Mouse (Mus musculus) limb, embryonic 10.5 days (tissue): Measurements from ENCODE around the gene Mtfr1l. TPM values are rescaled to one million over a fixed set of nuclear protein-coding genes. Genes with fewer than 3 reads are reported as not detected.

ENCODE experiments used
- DNase-seq: peaks from one replicate; pipeline ENCODE4 v3.0.0-alpha.2; 2017; ENCODE audit warnings: low spot score
- H3K27ac ChIP-seq: fragments of 300-500 bp; sonication (generic); 2 replicates; pipeline ENCODE4 v1.5.1; 2016; ENCODE audit warnings: mild to moderate bottlenecking
- H3K27me3 ChIP-seq: fragments of 300-500 bp; sonication (generic); 2 replicates; pipeline ENCODE4 v1.6.1; 2016; ENCODE audit warnings: low read depth, mild to moderate bottlenecking; ENCODE audit not compliant: poor library complexity, severe bottlenecking
- H3K36me3 ChIP-seq: fragments of 300-500 bp; sonication (generic); 2 replicates; pipeline ENCODE4 v1.6.1; 2016; ENCODE audit warnings: mild to moderate bottlenecking, moderate library complexity
- H3K4me1 ChIP-seq: fragments of 300-500 bp; sonication (generic); 2 replicates; pipeline ENCODE4 v1.6.1; 2016
- H3K4me3 ChIP-seq: fragments of 300-500 bp; sonication (generic); 2 replicates; pipeline ENCODE4 v1.5.1; 2016; ENCODE audit warnings: mild to moderate bottlenecking, moderate library complexity
- H3K9me3 ChIP-seq: fragments of 300-500 bp; sonication (generic); replicated peaks from 2 replicates; pipeline ENCODE4 v1.6.1; 2016; ENCODE audit warnings: mild to moderate bottlenecking
- WGBS: fragments of 180-500 bp; shearing (Covaris S2); methylation state at CpG from one replicate; pipeline ENCODE4 v1.1.7; 2016; 5-methylcytosine and 5-hydroxymethylcytosine counted together
- polyA plus RNA-seq: library from polyadenylated mRNA; unstranded; fragments of >200 nt; fragmentation: Nextera tagmentation; extraction: Ambion mirVana; gene quantifications from 2 replicates; pipeline ENCODE4 v1.2.1, GENCODE M21; 2016

Mtfr1l gene
- polyA plus RNA-seq, 1 experiment from 2014 or later: 109 TPM

DNA sequence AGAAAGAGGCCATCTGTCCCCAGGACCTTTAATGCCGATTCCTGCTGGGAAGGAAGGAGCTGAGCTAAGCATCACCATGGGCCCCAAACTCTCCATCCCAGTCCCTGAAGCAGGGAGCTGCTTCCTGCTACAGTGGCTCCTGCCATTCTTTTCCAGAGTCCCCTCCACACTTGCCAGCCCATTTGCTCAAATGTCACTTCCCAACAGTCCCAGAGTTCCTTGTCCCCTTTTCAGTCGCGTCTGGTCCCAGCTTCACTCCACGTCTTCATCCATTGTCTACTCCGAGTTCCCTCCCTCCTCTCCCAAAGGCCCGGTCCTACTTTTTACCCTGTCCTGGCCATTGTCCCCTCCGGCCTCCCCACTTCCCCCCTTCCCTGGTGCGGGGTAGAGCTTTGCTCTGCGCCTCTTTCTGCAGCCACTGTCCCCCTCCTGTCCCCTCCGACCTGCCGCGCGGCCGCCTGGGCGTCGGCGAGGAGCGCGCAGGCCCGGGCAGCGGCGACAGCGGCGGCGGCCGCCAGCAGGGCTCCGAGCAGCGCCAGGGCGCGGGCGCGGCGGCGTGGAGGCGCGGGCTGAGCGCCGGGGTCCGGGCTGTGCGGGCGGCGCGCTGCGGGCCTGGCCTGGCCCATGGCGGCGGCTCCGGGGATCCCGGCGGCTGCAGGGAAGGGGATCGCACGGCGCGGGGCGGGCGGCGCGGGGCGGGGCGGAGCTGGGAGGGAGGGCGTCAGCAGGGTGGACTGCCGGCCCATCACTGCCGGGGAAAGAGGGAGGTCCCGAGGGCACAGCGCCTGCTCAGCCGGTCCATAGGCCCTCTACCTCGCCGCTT is 16.5 kb upstream of the Mtfr1l start, which contains the start of gene Selenon:
Gene Selenon, minus strand, starts transcription at position 673 of the 823 bp plus-strand sequence.
- DNase-seq: peak; percentile 85
- peaks cover 9% of the 10 kb centered on the region for H3K9me3 ChIP-seq
- H3K36me3 ChIP-seq: peaks cover 43% of the 10 kb centered on the region
- H3K27ac ChIP-seq: peak within 1 kb of the TSS; percentile 94
- no peaks in the 10 kb centered on the region for H3K27me3 ChIP-seq
- WGBS: 5% methylated on average over 67 of the region's 67 CpGs
- peaks cover 31% of the 10 kb centered on the region for H3K4me1 ChIP-seq
- H3K4me3 ChIP-seq: peak within 1 kb of the TSS; percentile 79

DNA sequence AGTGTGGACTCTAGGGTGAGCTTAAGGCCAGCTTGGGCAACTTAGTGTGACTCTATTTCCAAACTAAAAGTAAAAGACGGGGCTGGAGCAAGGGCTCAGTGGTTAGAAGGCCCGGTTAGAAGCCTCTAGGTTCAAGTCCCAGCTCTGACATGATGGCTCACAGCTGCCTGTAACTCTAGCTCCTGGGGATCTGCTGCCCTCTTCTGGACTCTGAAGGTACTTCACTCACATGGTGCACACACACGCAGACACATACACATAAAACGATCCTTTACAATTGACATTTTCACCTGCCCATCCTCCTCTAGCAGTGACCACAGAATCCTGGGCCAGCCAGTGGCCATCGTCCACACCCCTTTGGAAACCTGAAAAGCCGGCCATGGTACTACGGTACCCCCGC is 14.7 kb upstream of the Mtfr1l start:
- peaks cover 62% of the 10 kb centered on the region for H3K36me3 ChIP-seq
- no peak for DNase-seq
- no peaks in the 10 kb centered on the region for H3K27me3 ChIP-seq
- WGBS: 96% methylated on average over 8 of the region's 8 CpGs
- peaks cover 32% of the 10 kb centered on the region for H3K4me1 ChIP-seq
- H3K9me3 ChIP-seq: peaks cover 9% of the 10 kb centered on the region
- no peak overlapping the region for H3K27ac ChIP-seq
- no peak overlapping the region for H3K4me3 ChIP-seq

GRCm38 (mm10) chr4:134548169-134548938 is 13.2 kb upstream of the Mtfr1l start:
- DNase-seq: no peak
- 80% methylated on average over 18 of the region's 18 CpGs for WGBS

DNA sequence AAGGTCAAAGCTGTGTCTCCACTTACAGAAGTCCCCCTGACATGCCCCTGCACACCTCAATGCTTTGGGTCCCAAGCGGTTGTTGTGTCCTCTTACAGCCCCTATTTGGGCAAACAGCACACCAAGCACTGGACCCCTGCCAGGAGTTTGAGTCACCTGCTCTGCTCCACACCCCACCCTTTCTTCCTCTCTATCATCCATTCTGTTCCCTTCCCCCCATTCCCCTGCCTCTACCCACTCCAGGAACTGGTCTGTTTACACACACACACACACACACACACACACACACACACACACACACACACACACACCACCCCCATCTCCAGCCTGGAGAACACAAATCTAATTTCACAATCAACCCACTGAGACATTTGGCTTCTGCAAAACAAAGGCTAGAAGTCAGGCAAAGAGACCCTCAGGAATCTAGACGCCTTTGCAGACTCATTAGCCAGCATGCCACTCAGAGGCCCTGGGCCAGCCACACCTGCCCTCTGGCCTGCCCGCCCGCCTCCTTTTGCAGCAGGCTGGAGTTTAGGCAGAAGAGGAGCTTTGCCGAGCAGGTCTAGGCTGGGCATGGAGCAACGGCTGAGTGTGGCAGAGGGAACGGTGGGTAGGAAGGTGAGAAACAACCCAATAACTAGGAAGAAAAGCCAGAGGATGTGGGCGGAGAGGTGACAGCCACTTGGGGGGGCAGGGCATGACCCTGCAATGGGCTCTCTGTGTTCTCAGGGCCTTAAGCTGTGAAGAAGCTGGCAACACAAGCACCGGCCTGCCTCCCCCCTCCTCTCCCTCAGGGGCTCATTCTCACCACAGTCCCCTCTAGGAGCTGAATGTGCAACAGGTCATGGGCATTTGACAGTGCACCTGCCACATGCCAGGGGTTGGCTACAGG is 11.9 kb upstream of the Mtfr1l start:
- no peaks in the 10 kb centered on the region for H3K27me3 ChIP-seq
- peaks cover 26% of the 10 kb centered on the region for H3K4me1 ChIP-seq
- H3K27ac ChIP-seq: no peak overlapping the region
- 60% methylated on average over 9 of the region's 9 CpGs for WGBS
- DNase-seq: no peak
- peaks cover 9% of the 10 kb centered on the region for H3K9me3 ChIP-seq
- H3K4me3 ChIP-seq: no peak overlapping the region
- peaks cover 90% of the 10 kb centered on the region for H3K36me3 ChIP-seq

More at GRCm38 (mm10) chr4:134548169-134548938, 13.2 kb upstream of the Mtfr1l start:
- peaks cover 77% of the 10 kb centered on the region for H3K36me3 ChIP-seq
- no peak overlapping the region for H3K4me3 ChIP-seq
- H3K27ac ChIP-seq: no peak overlapping the region
- peaks cover 31% of the 10 kb centered on the region for H3K4me1 ChIP-seq
- no peaks in the 10 kb centered on the region for H3K27me3 ChIP-seq
- peaks cover 9% of the 10 kb centered on the region for H3K9me3 ChIP-seq

DNA sequence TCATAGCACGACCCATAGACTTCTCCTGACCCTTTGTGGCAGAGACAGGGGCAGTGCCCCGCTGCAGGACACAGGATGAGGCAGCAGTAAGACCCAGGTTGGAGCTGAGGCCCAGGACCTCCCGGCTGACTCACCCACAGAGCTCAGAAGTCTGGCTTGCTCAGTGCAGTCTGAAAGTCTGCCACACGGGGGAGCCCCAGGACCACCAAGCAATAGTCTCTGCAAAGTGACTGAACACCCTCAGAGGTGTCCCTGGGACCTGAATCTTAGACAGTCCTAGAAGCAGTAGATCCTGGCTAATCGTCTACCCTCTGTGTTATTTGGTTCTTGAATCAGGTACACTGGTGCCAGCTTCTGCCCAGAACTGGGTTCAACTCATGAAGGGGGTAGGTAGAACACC is 8.1 kb upstream of the Mtfr1l start:
- Histone ChIP-seq H3K36me3 (peaks cover 99% of the 10 kb centered on the region), H3K9me3 (no peaks in the 10 kb centered on the region), H3K4me1 (peaks cover 14% of the 10 kb centered on the region), H3K4me3 (no peak overlapping the region), H3K27me3 (no peaks in the 10 kb centered on the region), H3K27ac (no peak overlapping the region; the same call in 1 of the 2 replicates)
- peak; percentile 92 for DNase-seq
- WGBS: 15% methylated on average over 5 of the region's 5 CpGs

DNA sequence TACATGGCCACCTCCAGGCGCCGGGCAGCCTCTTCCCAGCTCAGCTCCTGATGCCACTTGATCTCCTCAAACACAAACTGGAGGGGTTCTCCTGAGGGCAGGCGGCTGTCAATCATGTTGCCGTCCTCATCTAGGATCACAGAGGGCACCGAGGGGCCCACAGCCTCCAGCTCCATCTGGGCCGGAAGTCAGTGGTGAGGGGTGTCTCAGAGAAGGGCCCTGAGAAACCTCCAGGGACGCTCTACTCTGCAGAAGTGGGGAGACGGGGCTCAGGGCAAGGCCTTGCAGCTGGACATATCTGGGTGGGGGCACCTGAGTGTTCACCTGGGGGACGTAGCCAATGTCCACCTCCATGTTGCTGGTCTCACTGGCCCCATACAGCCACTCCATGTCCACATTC is 7.5 kb upstream of the Mtfr1l start:
- Histone ChIP-seq H3K36me3 (peaks cover 96% of the 10 kb centered on the region), H3K4me3 (no peak overlapping the region), H3K27ac (no peak overlapping the region), H3K27me3 (no peaks in the 10 kb centered on the region), H3K4me1 (peaks cover 14% of the 10 kb centered on the region), H3K9me3 (no peaks in the 10 kb centered on the region)
- 92% methylated on average over 9 of the region's 9 CpGs for WGBS
- DNase-seq: no peak

DNA sequence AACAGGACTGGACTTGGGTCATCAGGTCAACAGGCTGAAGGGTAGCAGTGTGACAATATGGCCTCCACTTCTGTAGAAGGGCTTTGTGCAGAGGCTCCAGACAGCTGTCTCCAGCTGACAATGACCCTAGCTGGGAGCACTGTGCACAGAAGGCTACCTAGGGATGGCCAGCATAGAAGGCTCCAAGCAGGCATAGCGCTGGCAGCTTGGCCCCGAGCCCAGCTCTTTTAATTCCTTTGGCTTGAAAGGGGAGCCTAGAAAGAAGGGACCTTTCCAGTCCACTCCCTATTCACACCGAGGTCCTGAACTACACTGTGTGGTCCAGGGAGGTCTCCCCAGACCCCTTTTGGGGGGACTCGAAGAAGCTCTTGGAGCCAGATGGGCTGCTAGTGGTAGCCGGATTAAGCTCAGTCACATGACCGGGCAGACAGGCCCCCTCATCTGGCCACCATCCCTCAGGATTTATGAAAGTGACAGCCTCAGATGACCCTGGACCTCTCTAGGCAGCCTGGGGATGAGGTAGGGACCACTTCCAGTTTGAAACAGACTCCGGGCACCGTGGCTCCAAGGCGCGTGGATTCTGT is 3.9 kb upstream of the Mtfr1l start:
- no peak overlapping the region for H3K27ac ChIP-seq
- 90% methylated on average over 10 of the region's 10 CpGs for WGBS
- no peak for DNase-seq
- H3K9me3 ChIP-seq: no peaks in the 10 kb centered on the region
- H3K27me3 ChIP-seq: no peaks in the 10 kb centered on the region
- H3K4me1 ChIP-seq: peaks cover 16% of the 10 kb centered on the region
- H3K4me3 ChIP-seq: no peak overlapping the region
- H3K36me3 ChIP-seq: peaks cover 59% of the 10 kb centered on the region

DNA sequence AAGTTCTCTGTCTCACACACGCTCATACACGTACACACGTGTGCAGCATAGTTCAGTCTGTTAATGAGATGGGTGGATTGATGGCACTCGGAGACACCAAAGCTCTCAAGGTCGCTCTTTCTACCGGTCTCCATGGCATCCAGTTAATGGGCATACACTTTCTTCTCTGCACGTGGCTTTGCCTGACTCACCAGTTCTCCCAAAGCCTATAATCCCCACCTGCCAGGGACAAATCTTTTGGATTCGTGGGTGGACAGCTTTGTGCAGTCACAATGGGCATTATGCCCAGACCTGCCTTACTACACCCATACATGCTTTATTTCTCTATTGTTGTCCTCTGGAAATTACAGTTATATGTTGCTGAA is 582 bp upstream of the Mtfr1l start:
- H3K27ac ChIP-seq: peak overlapping the region; percentile 88
- no peak for DNase-seq
- no peaks in the 10 kb centered on the region for H3K27me3 ChIP-seq
- no peaks in the 10 kb centered on the region for H3K9me3 ChIP-seq
- peaks cover 29% of the 10 kb centered on the region for H3K4me1 ChIP-seq
- H3K36me3 ChIP-seq: peaks cover 36% of the 10 kb centered on the region
- H3K4me3 ChIP-seq: peak overlapping the region; percentile 95
- 20% methylated on average over 8 of the region's 8 CpGs for WGBS

DNA sequence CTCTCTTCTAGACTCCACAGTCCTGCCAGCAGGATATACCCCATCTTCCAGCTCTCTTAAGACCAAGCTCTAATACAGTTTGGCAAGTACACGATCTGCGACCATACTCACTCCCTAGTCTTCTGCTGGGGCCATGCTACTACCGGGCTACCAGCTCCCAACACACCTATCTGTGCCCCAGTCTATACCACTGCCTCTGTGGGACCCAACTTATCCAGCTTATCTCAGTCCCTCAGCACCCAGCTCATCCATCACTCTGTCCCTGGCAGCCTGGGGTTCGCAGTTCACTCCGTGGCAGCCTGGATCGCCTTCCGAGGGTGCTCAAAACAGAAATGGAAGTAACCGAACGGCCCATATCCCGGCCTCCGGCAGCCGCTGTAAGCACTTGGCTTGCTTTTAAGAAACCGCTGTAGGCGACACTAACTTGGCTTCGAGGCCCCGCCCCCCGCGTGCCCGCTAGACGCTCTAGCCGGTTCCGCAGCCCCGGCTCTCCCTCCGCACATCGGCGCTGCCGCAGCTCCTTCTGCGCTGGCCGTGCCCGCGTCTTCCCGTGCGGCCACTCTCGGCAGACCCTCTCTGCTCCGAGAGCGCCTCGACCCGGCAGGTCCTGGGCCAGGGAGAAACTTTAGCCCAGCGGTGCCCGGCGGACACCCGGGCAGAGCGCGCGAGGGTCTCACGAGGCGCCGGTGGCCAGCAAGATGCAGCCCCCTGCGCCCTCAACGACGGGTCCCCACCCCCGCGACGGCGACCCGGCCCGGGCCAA is 882 bp downstream of the Mtfr1l start:
- H3K4me1 ChIP-seq: peaks cover 29% of the 10 kb centered on the region
- 2% methylated on average over 57 of the region's 57 CpGs for WGBS
- H3K9me3 ChIP-seq: no peaks in the 10 kb centered on the region
- no peaks in the 10 kb centered on the region for H3K27me3 ChIP-seq
- peaks cover 36% of the 10 kb centered on the region for H3K36me3 ChIP-seq
- peak overlapping the region; percentile 95 for H3K4me3 ChIP-seq
- peak; percentile 74 for DNase-seq
- H3K27ac ChIP-seq: peak overlapping the region; percentile 88

DNA sequence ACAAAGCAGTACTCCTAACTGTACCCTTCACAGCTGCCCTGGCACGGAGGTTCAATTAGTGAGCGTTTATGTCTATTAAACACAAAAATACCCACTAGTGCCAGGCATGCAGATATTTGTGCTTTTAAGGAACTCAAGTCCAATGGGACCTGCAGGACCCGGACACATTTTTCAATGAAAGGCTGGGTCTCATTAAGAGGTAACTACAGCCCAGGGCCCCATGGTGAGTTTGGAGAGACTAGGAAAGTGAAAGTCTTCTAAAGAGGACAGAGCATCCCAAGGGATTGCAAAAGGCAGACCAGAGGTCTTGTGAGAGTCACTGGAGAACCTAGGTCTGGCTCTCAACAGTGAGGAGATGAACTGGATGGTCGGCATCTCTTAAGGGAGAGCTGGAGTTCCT is 1.8 kb downstream of the Mtfr1l start:
- Histone ChIP-seq H3K4me1 (peaks cover 29% of the 10 kb centered on the region), H3K27me3 (no peaks in the 10 kb centered on the region), H3K9me3 (no peaks in the 10 kb centered on the region), H3K4me3 (peak overlapping the region; percentile 95), H3K36me3 (peaks cover 36% of the 10 kb centered on the region), H3K27ac (0 out of 2 replicates have a peak overlapping the region, but pooled peaks have one; percentile 88)
- 90% methylated on average over 4 of the region's 4 CpGs for WGBS
- no peak for DNase-seq

GRCm38 (mm10) chr4:134532928-134533327 is 2.3 kb downstream of the Mtfr1l start:
- Histone ChIP-seq H3K4me1 (peaks cover 29% of the 10 kb centered on the region), H3K9me3 (no peaks in the 10 kb centered on the region), H3K36me3 (peaks cover 37% of the 10 kb centered on the region), H3K27me3 (no peaks in the 10 kb centered on the region), H3K4me3 (no peak overlapping the region), H3K27ac (no peak overlapping the region)
- no peak for DNase-seq
- whole genome bisulfite sequencing: 85% methylated on average over 4 of the region's 4 CpGs
